Mouse (Mus musculus) embryonic facial prominence, embryonic 15.5 days (tissue): ENCODE measurements around the gene Casp1. TPM values are rescaled to one million over a fixed set of nuclear protein-coding genes. Genes with fewer than 3 reads are reported as not detected.

Experiments
- ATAC-seq: fragments of 200-750 bp; cut with Nextera tagmentation; 2 replicates; pipeline ENCODE4 v1.8.0; 2017; ENCODE audit warnings: low read depth, moderate TSS enrichment; ENCODE audit not compliant: insufficient number of reproducible peaks, low FRiP score, low TSS enrichment
- H3K27ac ChIP-seq: fragments of 300-500 bp; sonication (generic); replicated peaks from 2 replicates; pipeline ENCODE4 v1.5.1; 2015; ENCODE audit warnings: mild to moderate bottlenecking, inconsistent platforms
- H3K27me3 ChIP-seq: fragments of 300-500 bp; sonication (generic); 2 replicates; pipeline ENCODE4 v1.6.1; 2015; ENCODE audit warnings: inconsistent platforms
- H3K36me3 ChIP-seq: fragments of 300-500 bp; sonication (generic); 2 replicates; pipeline ENCODE4 v1.6.1; 2015; ENCODE audit warnings: mild to moderate bottlenecking, inconsistent platforms
- H3K4me1 ChIP-seq: fragments of 300-500 bp; sonication (generic); 2 replicates; pipeline ENCODE4 v1.6.1; 2015; ENCODE audit warnings: inconsistent platforms
- H3K4me2 ChIP-seq: fragments of 300-500 bp; sonication (generic); replicated peaks from 2 replicates; pipeline ENCODE4 v1.6.1; 2015; ENCODE audit warnings: mild to moderate bottlenecking, inconsistent platforms
- H3K4me3 ChIP-seq: fragments of 300-500 bp; sonication (generic); replicated peaks from 2 replicates; pipeline ENCODE4 v1.5.1; 2015; ENCODE audit warnings: mild to moderate bottlenecking, inconsistent platforms
- H3K9ac ChIP-seq: fragments of 300-500 bp; sonication (generic); 2 replicates; pipeline ENCODE4 v1.6.1; 2015; ENCODE audit warnings: inconsistent platforms
- H3K9me3 ChIP-seq: fragments of 300-500 bp; sonication (generic); replicated peaks from 2 replicates; pipeline ENCODE4 v1.6.1; 2016; ENCODE audit warnings: inconsistent platforms
- WGBS: fragments of 180-500 bp; shearing (Covaris S2); methylation state at CpG from one replicate; pipeline ENCODE4 v1.1.7; 2015; 5-methylcytosine and 5-hydroxymethylcytosine counted together
- polyA plus RNA-seq: library from polyadenylated mRNA; unstranded; fragments of >200 nt; fragmentation: Nextera tagmentation; extraction: Ambion mirVana; gene quantifications from 2 replicates; pipeline ENCODE4 v1.2.1, GENCODE M21; 2015

Casp1 gene
- polyA plus RNA-seq, result 5.3 and 5.8 TPM in 2 replicates

DNA sequence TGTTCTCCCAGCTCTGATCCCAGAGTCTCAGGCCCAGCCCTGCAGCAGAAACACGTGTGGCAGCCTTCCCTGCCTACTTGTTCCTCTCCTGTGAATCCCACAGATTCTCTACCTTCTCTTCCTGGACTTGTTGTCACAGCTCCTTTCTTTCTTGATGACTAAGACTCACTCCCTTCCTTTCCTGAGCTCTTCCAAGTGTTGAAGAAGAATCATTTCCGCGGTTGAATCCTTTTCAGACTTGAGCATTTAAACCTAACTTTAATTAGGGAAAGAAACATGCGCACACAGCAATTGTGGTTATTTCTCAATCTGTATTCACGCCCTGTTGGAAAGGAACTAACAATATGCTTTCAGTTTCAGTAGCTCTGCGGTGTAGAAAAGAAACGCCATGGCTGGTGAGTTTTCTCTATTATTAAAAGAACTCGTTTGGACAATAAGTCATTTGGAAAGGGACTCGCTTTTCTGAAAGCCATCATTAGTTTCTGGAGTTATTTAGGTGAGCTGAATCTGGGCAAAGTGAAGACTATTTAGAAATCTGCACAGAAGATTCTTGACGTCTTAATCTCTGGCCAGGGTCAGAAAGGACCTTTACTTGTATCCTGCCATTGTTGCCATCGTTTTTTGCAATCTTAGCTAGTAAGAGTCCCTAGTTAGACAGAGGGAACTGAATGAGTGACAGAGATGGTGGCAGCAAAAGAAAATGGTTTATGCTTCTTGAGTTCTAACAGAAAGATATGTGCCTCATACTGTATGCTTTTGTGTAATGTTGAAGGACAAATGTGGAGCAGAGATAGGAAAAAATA is at the start of gene Casp1:
TSS of gene Casp1 (plus strand) at position 189 of the 803 bp plus-strand sequence.
- H3K4me2 ChIP-seq, result no peak within 1 kb of the TSS
- 69% methylated on average over 11 of the region's 11 CpGs for WGBS
- H3K9ac ChIP-seq, result no peak within 1 kb of the TSS
- H3K4me1 ChIP-seq, result no peaks in the 10 kb centered on the region
- no peaks in the 10 kb centered on the region for H3K27me3 ChIP-seq
- ATAC-seq, result no peak
- no peak within 1 kb of the TSS for H3K27ac ChIP-seq
- no peak within 1 kb of the TSS for H3K4me3 ChIP-seq
- H3K9me3 ChIP-seq, result no peaks in the 10 kb centered on the region
- no peaks in the 10 kb centered on the region for H3K36me3 ChIP-seq

DNA sequence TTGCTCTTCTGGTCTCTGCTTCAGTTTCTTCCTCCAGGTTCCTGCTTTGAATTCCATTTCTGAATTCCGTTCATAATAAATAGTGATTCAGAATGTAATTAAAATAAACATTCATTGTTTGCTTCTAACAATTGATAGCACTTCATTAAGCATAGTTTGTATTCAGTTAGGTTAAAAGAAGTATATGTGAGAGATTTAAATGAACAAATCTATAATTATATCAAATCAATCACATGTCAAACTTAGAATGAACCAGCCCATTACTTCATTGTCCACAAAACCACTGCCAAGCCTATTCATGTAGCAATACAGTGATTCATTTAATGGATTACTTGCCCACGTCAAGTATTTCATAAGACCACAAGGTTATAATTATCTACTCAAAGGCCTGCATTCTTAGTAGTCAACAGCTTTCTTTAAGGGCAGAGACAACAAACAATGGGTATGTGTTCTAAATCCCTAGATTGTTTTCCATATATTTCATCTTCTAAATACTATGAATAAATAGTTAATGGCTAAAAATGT is 34.3 kb upstream of the Casp1 start:
- 49% methylated on average over 2 of the region's 2 CpGs for WGBS

DNA sequence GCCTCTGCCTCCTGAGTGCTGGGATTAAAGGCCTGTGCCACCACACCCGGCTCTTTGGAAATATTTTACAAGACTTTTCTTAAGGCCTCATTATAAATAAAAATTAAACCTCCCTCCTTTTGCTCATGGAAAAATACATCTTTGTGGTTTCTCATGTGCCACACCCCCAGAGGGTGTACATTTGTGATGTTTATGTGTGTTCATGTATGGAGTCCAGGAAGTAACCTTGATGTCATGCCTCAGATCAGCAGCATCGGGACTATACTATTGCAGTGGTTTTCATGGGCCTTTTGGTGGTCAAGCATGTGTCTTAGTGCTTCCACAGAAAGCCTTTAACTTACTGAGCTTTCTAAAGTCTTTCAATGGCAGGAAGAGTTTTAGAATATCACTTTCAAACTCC is 28.0 kb upstream of the Casp1 start:
- Histone ChIP-seq H3K4me2 (no peak overlapping the region), H3K27me3 (no peaks in the 10 kb centered on the region), H3K36me3 (no peaks in the 10 kb centered on the region), H3K4me1 (no peaks in the 10 kb centered on the region), H3K4me3 (no peak overlapping the region), H3K27ac (no peak overlapping the region), H3K9ac (no peak overlapping the region), H3K9me3 (no peaks in the 10 kb centered on the region)
- no peak for ATAC-seq
- WGBS, result 88% methylated on average over 2 of the region's 2 CpGs

More for the DNA sequence above, 34.3 kb upstream of the Casp1 start:
- ATAC-seq, result no peak
- Histone ChIP-seq H3K9ac (no peak overlapping the region), H3K36me3 (no peaks in the 10 kb centered on the region), H3K27me3 (no peaks in the 10 kb centered on the region), H3K9me3 (no peaks in the 10 kb centered on the region), H3K4me3 (no peak overlapping the region), H3K27ac (no peak overlapping the region), H3K4me1 (no peaks in the 10 kb centered on the region), H3K4me2 (no peak overlapping the region)

DNA sequence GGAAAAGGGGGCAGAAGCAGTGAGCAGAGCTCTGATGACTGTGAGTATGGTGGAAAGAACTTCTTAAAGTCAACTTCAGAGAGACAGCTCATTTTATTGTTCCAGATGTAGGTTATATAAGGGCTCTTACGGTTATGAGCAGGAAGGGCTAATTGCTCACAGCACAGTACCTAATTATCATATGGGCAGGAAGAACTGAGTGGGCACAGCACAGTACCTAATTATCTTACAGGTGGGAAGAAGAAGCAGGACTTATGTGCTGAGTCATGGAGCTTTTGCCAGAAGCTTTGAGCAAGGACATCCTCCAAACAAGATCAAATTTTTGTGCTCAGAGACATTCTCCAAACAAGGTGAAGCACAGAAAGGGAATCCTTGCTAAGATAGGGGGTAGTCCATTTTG is 27.4 kb upstream of the Casp1 start:
- Histone ChIP-seq H3K36me3 (no peaks in the 10 kb centered on the region), H3K9ac (no peak overlapping the region), H3K4me1 (no peaks in the 10 kb centered on the region), H3K27me3 (no peaks in the 10 kb centered on the region), H3K9me3 (no peaks in the 10 kb centered on the region), H3K4me3 (no peak overlapping the region), H3K4me2 (no peak overlapping the region), H3K27ac (no peak overlapping the region)
- no peak for ATAC-seq
- WGBS, result 45% methylated on average over 1 of the region's 1 CpGs

DNA sequence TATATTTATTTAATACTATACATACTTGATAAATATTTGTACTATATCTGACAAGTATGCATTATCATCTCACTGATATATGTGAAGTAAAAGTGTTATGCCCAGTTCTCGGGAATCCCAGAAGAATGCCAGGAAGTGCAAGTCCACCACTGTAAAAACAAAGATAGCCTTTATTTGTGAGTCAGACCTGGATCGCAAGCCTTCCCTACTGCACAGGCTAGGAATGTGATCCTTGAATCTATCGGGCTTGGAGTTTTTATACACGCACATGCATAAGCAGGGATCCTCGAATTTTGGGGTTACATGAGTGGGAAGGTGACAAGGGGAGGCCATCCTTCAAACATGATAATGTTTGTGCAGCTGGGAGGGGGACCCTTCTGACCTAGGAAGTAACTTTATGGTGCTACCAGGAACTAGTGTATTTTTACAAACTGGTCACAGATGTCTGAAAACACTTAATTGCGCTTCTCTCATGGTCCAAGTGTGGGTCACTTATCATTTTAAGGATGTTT is 26.9 kb upstream of the Casp1 start:
- Histone ChIP-seq H3K4me3 (no peak overlapping the region), H3K27ac (no peak overlapping the region), H3K27me3 (no peaks in the 10 kb centered on the region), H3K36me3 (no peaks in the 10 kb centered on the region), H3K4me2 (no peak overlapping the region), H3K9me3 (no peaks in the 10 kb centered on the region), H3K4me1 (no peaks in the 10 kb centered on the region), H3K9ac (no peak overlapping the region)
- ATAC-seq, result no peak
- 73% methylated on average over 6 of the region's 6 CpGs for WGBS

DNA sequence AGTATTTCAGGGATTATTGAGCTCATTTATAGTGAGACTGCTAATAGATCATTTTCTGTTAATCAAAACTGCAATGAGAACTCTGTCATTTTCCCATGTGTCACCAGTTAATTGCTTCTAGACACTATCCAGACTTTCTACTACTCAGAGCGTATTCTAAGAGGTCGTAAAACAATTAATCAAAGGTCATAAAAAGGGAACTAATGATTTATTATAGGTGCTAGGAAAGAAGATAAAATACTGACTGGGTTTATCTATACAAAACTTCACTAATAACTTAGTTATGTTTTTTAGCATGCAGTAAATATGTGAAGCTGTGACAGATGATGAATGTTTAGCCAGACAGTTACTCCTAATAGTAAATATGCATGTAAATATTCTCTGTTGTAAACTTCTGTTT is 12.2 kb upstream of the Casp1 start:
- Histone ChIP-seq H3K9ac (no peak overlapping the region), H3K27ac (no peak overlapping the region), H3K4me3 (no peak overlapping the region), H3K27me3 (no peaks in the 10 kb centered on the region), H3K36me3 (no peaks in the 10 kb centered on the region), H3K4me1 (no peaks in the 10 kb centered on the region), H3K4me2 (no peak overlapping the region), H3K9me3 (no peaks in the 10 kb centered on the region)
- WGBS, result 86% methylated on average over 2 of the region's 2 CpGs
- no peak for ATAC-seq

DNA sequence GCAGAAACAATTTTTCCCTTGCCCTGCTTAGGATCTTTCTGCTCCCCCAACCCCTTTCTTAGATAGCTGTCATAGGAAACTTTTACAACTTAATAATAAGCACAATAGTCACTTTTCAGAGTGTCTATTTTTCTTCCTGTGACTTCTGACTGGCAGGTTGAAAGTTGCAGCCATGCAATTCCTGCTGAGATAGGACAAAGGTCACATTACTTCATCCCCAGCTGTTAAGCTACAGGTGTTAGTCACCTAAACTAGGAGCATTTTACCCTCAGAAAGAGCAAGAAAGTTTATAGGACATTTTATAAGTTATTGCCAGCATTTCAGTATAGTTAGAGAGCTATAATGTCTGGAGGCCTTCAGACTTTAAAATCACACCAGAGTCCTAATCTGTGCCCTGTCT is 11.7 kb upstream of the Casp1 start:
- Histone ChIP-seq H3K27ac (no peak overlapping the region), H3K4me3 (no peak overlapping the region), H3K9me3 (no peaks in the 10 kb centered on the region), H3K36me3 (no peaks in the 10 kb centered on the region), H3K9ac (no peak overlapping the region), H3K4me2 (no peak overlapping the region), H3K27me3 (no peaks in the 10 kb centered on the region), H3K4me1 (no peaks in the 10 kb centered on the region)
- ATAC-seq, result no peak

DNA sequence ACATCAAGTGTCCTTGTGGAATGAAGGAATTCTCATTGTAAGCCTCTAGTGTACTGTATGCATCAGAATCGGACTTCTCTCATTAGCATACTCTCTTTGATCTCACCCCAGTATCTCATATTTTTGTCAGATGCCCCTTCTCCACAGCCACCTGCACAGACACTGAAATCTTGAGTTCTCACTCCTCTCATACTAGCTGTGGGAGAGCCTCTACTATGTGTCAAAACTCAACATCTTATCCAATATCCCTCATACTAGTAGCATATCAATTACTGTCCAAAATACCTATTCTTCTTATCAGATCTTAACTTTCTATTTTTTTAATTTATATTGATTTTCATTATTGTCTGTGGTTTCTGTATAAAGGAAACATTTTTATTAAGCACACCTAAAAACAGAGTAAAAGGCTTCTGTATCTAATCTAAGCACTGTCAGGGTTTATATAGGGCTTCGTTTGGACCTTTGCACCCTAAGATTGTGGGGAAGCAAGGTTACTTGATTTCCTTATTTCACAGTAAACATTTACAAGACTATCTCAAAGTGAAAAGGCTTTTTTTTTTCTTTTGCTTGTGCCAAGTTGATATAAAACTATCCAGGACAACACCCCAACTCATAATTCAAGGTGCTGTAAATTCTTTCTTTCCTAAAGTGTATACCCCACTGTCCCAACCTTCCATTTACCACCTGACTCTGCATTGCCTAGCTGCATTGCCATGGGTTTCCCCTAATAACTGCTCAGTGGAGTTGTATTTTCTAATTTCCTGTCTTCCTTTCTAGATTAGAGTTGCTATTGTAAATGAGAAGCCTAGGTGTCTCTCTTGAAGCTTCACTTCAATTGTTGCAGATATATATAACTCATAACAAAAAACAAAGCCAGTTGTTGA is 1.7 kb upstream of the Casp1 start:
- Histone ChIP-seq H3K4me3 (no peak overlapping the region), H3K9me3 (no peaks in the 10 kb centered on the region), H3K36me3 (no peaks in the 10 kb centered on the region), H3K9ac (no peak overlapping the region), H3K4me2 (no peak overlapping the region), H3K27me3 (no peaks in the 10 kb centered on the region), H3K27ac (no peak overlapping the region), H3K4me1 (no peaks in the 10 kb centered on the region)
- no peak for ATAC-seq
- WGBS, result 63% methylated on average over 2 of the region's 2 CpGs

DNA sequence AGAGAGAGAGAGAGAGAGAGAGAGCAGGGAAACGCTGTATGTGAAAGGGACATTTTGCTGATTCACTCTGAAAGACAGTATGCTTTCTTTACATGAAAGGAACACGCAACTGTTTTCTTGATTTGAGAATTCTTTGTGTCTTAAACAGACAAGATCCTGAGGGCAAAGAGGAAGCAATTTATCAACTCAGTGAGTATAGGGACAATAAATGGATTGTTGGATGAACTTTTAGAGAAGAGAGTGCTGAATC is 740 bp downstream of the Casp1 start:
- Histone ChIP-seq H3K4me1 (no peaks in the 10 kb centered on the region), H3K9me3 (no peaks in the 10 kb centered on the region), H3K4me3 (no peak overlapping the region), H3K4me2 (no peak overlapping the region), H3K36me3 (no peaks in the 10 kb centered on the region), H3K27me3 (no peaks in the 10 kb centered on the region), H3K9ac (no peak overlapping the region), H3K27ac (no peak overlapping the region)
- WGBS, result 75% methylated on average over 2 of the region's 2 CpGs
- no peak for ATAC-seq

DNA sequence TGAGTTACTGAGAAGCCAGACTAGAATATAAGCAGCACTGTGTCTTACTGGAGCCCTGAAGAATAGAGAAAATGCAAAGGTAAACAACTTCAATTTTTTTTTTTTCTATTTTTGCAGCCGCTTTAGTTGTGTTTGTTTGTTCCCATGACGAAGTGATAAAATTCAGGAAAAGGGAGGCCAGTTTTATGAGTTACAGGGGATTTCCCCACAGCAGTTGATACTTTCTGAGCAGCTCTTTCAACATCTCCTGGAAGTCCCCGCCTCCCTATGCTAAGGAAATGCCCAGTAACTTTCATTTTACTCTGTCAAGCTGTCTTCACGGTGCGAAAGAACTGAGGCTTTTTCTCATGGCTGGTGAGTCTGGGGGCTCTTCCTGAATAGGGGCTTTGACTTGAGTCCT is 10.2 kb downstream of the Casp1 start, which contains the start of gene Casp4:
TSS of gene Casp4 (plus strand) at position 268 of the 400 bp plus-strand sequence.
- H3K4me2 ChIP-seq, result no peak within 1 kb of the TSS
- H3K27ac ChIP-seq, result no peak within 1 kb of the TSS
- no peaks in the 10 kb centered on the region for H3K9me3 ChIP-seq
- ATAC-seq, result no peak
- 61% methylated on average over 5 of the region's 5 CpGs for WGBS
- no peaks in the 10 kb centered on the region for H3K36me3 ChIP-seq
- H3K4me1 ChIP-seq, result no peaks in the 10 kb centered on the region
- H3K27me3 ChIP-seq, result no peaks in the 10 kb centered on the region
- no peak within 1 kb of the TSS for H3K4me3 ChIP-seq
- no peak within 1 kb of the TSS for H3K9ac ChIP-seq

DNA sequence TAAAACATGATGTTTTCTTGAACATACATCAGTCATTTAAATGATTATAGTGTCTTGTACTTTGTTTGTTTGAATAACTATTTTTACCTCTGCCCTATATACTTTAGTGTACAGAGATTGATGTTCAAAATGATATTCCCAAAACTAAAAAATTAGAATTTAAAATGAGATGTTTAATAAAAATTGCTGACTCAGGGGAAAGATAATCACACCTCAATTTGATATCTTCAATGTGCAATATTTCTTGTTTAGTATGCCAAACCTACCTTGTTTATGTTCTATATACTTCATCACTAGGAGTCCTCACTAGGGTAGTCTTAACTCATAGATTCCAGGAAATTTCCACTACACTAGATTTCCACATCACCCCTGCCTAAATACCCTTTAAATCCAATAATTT is 11.8 kb downstream of the Casp1 start:
- Histone ChIP-seq H3K36me3 (no peaks in the 10 kb centered on the region), H3K9me3 (no peaks in the 10 kb centered on the region), H3K27ac (no peak overlapping the region), H3K4me1 (no peaks in the 10 kb centered on the region), H3K9ac (no peak overlapping the region), H3K4me3 (no peak overlapping the region), H3K27me3 (no peaks in the 10 kb centered on the region), H3K4me2 (no peak overlapping the region)
- no peak for ATAC-seq
